Mouse (Mus musculus) myocyte (in vitro differentiated cells): ENCODE data around the gene Gm20696.

Source experiments
- CEBPB ChIP-seq: IDR thresholded peaks from 2 replicates; pipeline ENCODE4 v1.6.1; 2011; ENCODE audit warnings: mild to moderate bottlenecking, moderate library complexity; ENCODE audit not compliant: poor library complexity, insufficient read depth, severe bottlenecking
- MAX ChIP-seq: IDR thresholded peaks from one replicate; pipeline ENCODE4 v1.6.1; 2011; ENCODE audit warnings: low read depth, mild to moderate bottlenecking, control low read depth
- POLR2A ChIP-seq: IDR thresholded peaks from one replicate; pipeline ENCODE4 v1.6.1; 2011; ENCODE audit warnings: low read depth, mild to moderate bottlenecking, control low read depth, moderate library complexity; ENCODE audit not compliant: insufficient read length
- POLR2AphosphoS2 ChIP-seq: IDR thresholded peaks from one replicate; pipeline ENCODE4 v1.6.1; 2011; ENCODE audit warnings: low read depth, control low read depth; ENCODE audit not compliant: insufficient read length
- REST ChIP-seq: IDR thresholded peaks from one replicate; pipeline ENCODE4 v1.6.1; 2011; ENCODE audit warnings: mild to moderate bottlenecking, control low read depth, moderate library complexity; ENCODE audit not compliant: insufficient read depth, insufficient read length
- TCF12 ChIP-seq: IDR thresholded peaks from one replicate; pipeline ENCODE4 v1.6.1; 2011; ENCODE audit warnings: mild to moderate bottlenecking, control low read depth; ENCODE audit not compliant: poor library complexity, insufficient read depth, severe bottlenecking
- USF1 ChIP-seq: IDR thresholded peaks from one replicate; pipeline ENCODE4 v1.6.1; 2011; ENCODE audit warnings: low read depth, mild to moderate bottlenecking, control low read depth, moderate library complexity

DNA sequence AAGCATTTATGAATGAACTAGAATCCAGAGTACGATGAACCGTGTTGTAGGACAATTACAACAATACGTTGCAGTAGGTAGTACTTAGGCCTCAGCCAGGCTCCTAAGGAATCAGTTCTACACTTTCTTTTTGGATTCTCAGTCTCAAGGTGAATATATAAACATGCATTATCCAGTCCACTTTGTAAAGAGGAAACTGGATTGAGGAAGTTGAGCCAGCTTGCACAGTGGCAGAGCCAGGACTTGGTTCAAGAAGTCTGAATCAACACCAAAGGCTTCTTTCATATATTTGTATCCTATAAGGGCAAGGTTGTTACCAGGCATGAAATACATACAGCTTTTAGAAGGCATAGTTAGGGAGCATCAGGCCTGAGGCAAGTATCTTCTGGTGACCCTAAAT is 322.2 kb downstream of the Gm20696 start:
- TF ChIP-seq POLR2A (no peak), USF1 (no peak), POLR2AphosphoS2 (no peak), REST (no peak), TCF12 (no peak), CEBPB (no peak), MAX (no peak)
